In the genomic region with DNA sequence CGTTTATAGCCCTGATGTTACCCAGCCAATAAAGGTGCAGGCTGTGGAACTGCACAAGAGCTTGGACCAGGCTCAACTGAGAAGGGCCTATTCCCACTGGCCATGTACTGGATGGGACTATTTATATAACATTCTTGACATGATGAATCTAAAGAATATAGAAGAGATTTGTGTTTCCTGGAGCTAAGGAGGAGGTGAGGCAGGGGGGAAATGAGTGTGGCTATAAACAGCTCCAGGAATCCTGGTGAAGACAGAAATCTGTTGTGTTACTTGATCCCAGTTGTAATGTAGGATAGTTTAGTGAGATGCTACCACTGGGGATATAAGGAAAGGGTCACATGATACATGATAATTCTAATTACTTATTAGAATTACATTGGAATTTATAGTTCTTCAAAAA, we compare ENCODE assay signal across 14 mouse cellular contexts.
DNase-seq lines count a peak whose midpoint lies in the region.
"Had no signal": no experiment of that assay in that cellular context is flagged by ENCODE, and none has a peak within 500 bp of the region (broad histone marks: within the 10 kb centered on the region; RNA-seq: fewer than 3 reads in every experiment).

No protein-coding gene starts in this region.

- peak; percentile 17 to 46 for DNase-seq in frontal cortex, adult 2 months (ENCODE audit: extremely low spot score in 1 of 2, low spot score in 1 of 2)
- DNase-seq in frontal cortex, postnatal 14 days (ENCODE audit: low spot score in 2 of 2), result no peak
- peak; percentile 18 to 33 for DNase-seq in right cerebral cortex, adult 2 months (ENCODE audit: low spot score in 2 of 2)
- DNase-seq in right cerebral cortex, postnatal 14 days, result no peak
- peak; percentile 3 to 13 for DNase-seq in left cerebral cortex, adult 18-20 months (ENCODE audit: low spot score in 2 of 2)
- DNase-seq in cerebellum, postnatal 4 days (ENCODE audit: low spot score in 2 of 2), result no peak
- no peak for DNase-seq in cerebellum, adult 11-12 months
- DNase-seq: adrenal gland, postnatal 10 days; cerebellum, adult 18-20 months; cerebellum, adult 9-11 months; cerebellum, postnatal 36 days; embryo, embryonic 11 days; heart, adult 18-20 months; heart, postnatal 14 days had no signal

Comparison
In these comparisons a context has a peak if more than half of its experiments do, and no peak if none do; other contexts are left out.
1. DNase-seq: peak in frontal cortex, adult 2 months (2 of 2), right cerebral cortex, adult 2 months (2 of 2) and left cerebral cortex, adult 18-20 months (2 of 2); none in frontal cortex, postnatal 14 days (0 of 2), right cerebral cortex, postnatal 14 days (single experiment), cerebellum, postnatal 4 days (0 of 2) and cerebellum, adult 11-12 months (single experiment).